Mouse (Mus musculus) large intestine, adult 2 months (tissue): ENCODE measurements around the gene Shcbp1l. TPM values are rescaled to one million over a fixed set of nuclear protein-coding genes. Genes with fewer than 3 reads are reported as not detected.
A peak's percentile ranks its signal among the peaks of the same experiment; 100 is the strongest.
"Not testable (repeated sequence)": the region's sequence is repeated elsewhere in the genome, so short reads cannot be mapped to it uniquely, and the experiment has no call there.

Source experiments
- DNase-seq: peaks from one replicate; pipeline ENCODE4 v3.0.0-alpha.2; 2012; ENCODE audit warnings: low read depth, low spot score
- WGBS: fragments of 180-500 bp; shearing (Covaris S2); methylation state at CpG from one replicate; pipeline ENCODE4 v1.1.7; 2018; 5-methylcytosine and 5-hydroxymethylcytosine counted together
- polyA plus RNA-seq: library from polyadenylated mRNA; depleted of rRNA; stranded (reverse); fragments of >200 nt; gene quantifications from 2 replicates; pipeline ENCODE4 v1.2.3, GENCODE M21; 2012; rRNA removed

Shcbp1l gene
- polyA plus RNA-seq, 1 experiment: not detected

GRCm38 (mm10) chr1:153481025-153481412, 56.1 kb downstream of the Shcbp1l start:
- no peak for DNase-seq
- WGBS: 85% methylated on average over 1 of the region's 1 CpGs

GRCm38 (mm10) chr1:153485201-153485796, 60.3 kb downstream of the Shcbp1l start:
- 21% methylated on average over 2 of the region's 2 CpGs for WGBS
- DNase-seq: no peak

- 9% methylated on average over 6 of the region's 6 CpGs for WGBS
- DNase-seq: not testable (repeated sequence)
Measured at GRCm38 (mm10) chr1:153486120-153486519, 61.2 kb downstream of the Shcbp1l start.

GRCm38 (mm10) chr1:153486767-153487499, 62.0 kb downstream of the Shcbp1l start:
- DNase-seq: peak; percentile 53
- WGBS: under 1% methylated on average over 59 of the region's 64 CpGs

GRCm38 (mm10) chr1:153487500-153487879, 62.5 kb downstream of the Shcbp1l start, which contains the start of gene Dhx9:
Gene Dhx9, minus strand, starts transcription at chr1:153487660.
- WGBS: under 1% methylated on average over 34 of the region's 35 CpGs

GRCm38 (mm10) chr1:153489132-153489531, 64.2 kb downstream of the Shcbp1l start:
- WGBS: 54% methylated on average over 7 of the region's 7 CpGs
- DNase-seq: no peak

More at GRCm38 (mm10) chr1:153487500-153487879, 62.5 kb downstream of the Shcbp1l start, which contains the start of gene Dhx9:
- peak; percentile 80 for DNase-seq

GRCm38 (mm10) chr1:153489540-153489939, 64.6 kb downstream of the Shcbp1l start:
- WGBS: 64% methylated on average over 2 of the region's 2 CpGs
- no peak for DNase-seq

GRCm38 (mm10) chr1:153489963-153490362, 65.0 kb downstream of the Shcbp1l start:
- 81% methylated on average over 4 of the region's 4 CpGs for WGBS
- DNase-seq: no peak

GRCm38 (mm10) chr1:153491345-153491744, 66.4 kb downstream of the Shcbp1l start:
- DNase-seq: no peak
- whole genome bisulfite sequencing: 91% methylated on average over 2 of the region's 2 CpGs

GRCm38 (mm10) chr1:153491822-153492221, 66.9 kb downstream of the Shcbp1l start:
- WGBS: 95% methylated on average over 1 of the region's 1 CpGs

GRCm38 (mm10) chr1:153493338-153493737, 68.4 kb downstream of the Shcbp1l start:
- no peak for DNase-seq
- WGBS: 43% methylated on average over 4 of the region's 4 CpGs

More at GRCm38 (mm10) chr1:153491822-153492221, 66.9 kb downstream of the Shcbp1l start:
- no peak for DNase-seq

GRCm38 (mm10) chr1:153493931-153494330, 69.0 kb downstream of the Shcbp1l start:
- no peak for DNase-seq
- 25% methylated on average over 6 of the region's 6 CpGs for WGBS

- DNase-seq: no peak
- WGBS: 82% methylated on average over 3 of the region's 3 CpGs
Measured at GRCm38 (mm10) chr1:153496030-153496429, 71.1 kb downstream of the Shcbp1l start.

- 32% methylated on average over 9 of the region's 9 CpGs for WGBS
Measured at GRCm38 (mm10) chr1:153500030-153500429, 75.1 kb downstream of the Shcbp1l start.

GRCm38 (mm10) chr1:153501644-153502321, 76.8 kb downstream of the Shcbp1l start:
- no peak for DNase-seq
- 27% methylated on average over 5 of the region's 5 CpGs for WGBS

More at GRCm38 (mm10) chr1:153500030-153500429, 75.1 kb downstream of the Shcbp1l start:
- DNase-seq: no peak

Other genes starting within 250 kb of the Shcbp1l start
- 4.4 and 6.8 TPM in 2 replicates for gene Lamc2, start 238.7 kb upstream of the Shcbp1l start, polyA plus RNA-seq
- gene Lamc1, start 92.4 kb upstream of the Shcbp1l start, polyA plus RNA-seq: 26.1 and 37.2 TPM in 2 replicates
- 13.1 and 19.1 TPM in 2 replicates for gene Dhx9, start 62.5 kb downstream of the Shcbp1l start, polyA plus RNA-seq
- gene Npl, start 124.9 kb downstream of the Shcbp1l start, polyA plus RNA-seq: 2.4 and 9.1 TPM in 2 replicates
- 0.04 and 0.21 TPM in 2 replicates for gene Rgs8, start 227.9 kb downstream of the Shcbp1l start, polyA plus RNA-seq